Mouse (Mus musculus) spleen, postnatal 36 days (tissue): ENCODE results near the gene Phf21b.

Experiments used
- DNase-seq, 2 experiments: peaks; one replicate each; pipeline ENCODE4 v3.0.0; 2022; ENCODE audit warnings: low spot score in 2 of 2, mixed read lengths in 1 of 2

Gene Phf21b

GRCm38 (mm10) chr15:84856006-84856995, at the start of gene Phf21b:
Phf21b (minus strand) TSS chr15:84856049.
- DNase-seq: peak; percentile 64 to 65

GRCm38 (mm10) chr15:84903843-84904385, 48.1 kb upstream of the Phf21b start:
- no peak for DNase-seq

GRCm38 (mm10) chr15:84898077-84898476, 42.2 kb upstream of the Phf21b start:
- DNase-seq: no peak

- peak; percentile 6 to 11 for DNase-seq
Measured at GRCm38 (mm10) chr15:84896664-84897063, 40.8 kb upstream of the Phf21b start.

- DNase-seq: peak in 1 of 2 experiments; percentile 3
Measured at GRCm38 (mm10) chr15:84896216-84896615, 40.4 kb upstream of the Phf21b start.

GRCm38 (mm10) chr15:84891658-84892057, 35.8 kb upstream of the Phf21b start:
- peak; percentile 16 to 33 for DNase-seq

- DNase-seq: no peak
Measured at GRCm38 (mm10) chr15:84891246-84891645, 35.4 kb upstream of the Phf21b start.

GRCm38 (mm10) chr15:84888066-84888465, 32.2 kb upstream of the Phf21b start:
- DNase-seq: no peak

- DNase-seq: no peak
Measured at GRCm38 (mm10) chr15:84877029-84877815, 21.4 kb upstream of the Phf21b start.

GRCm38 (mm10) chr15:84873867-84874266, 18.0 kb upstream of the Phf21b start:
- DNase-seq: no peak

- DNase-seq: no peak
Measured at GRCm38 (mm10) chr15:84873079-84873478, 17.2 kb upstream of the Phf21b start.

GRCm38 (mm10) chr15:84871802-84872201, 16.0 kb upstream of the Phf21b start:
- no peak for DNase-seq

GRCm38 (mm10) chr15:84861911-84862310, 6.1 kb upstream of the Phf21b start:
- DNase-seq: no peak

- no peak for DNase-seq
Measured at GRCm38 (mm10) chr15:84857623-84858022, 1.8 kb upstream of the Phf21b start.

GRCm38 (mm10) chr15:84854921-84855901, 638 bp downstream of the Phf21b start:
- no peak for DNase-seq

GRCm38 (mm10) chr15:84854171-84854811, 1.6 kb downstream of the Phf21b start:
- DNase-seq: no peak

GRCm38 (mm10) chr15:84853261-84854137, 2.4 kb downstream of the Phf21b start:
- DNase-seq: no peak

- DNase-seq: no peak
Measured at GRCm38 (mm10) chr15:84852457-84853070, 3.3 kb downstream of the Phf21b start.

GRCm38 (mm10) chr15:84850321-84850720, 5.5 kb downstream of the Phf21b start:
- DNase-seq: no peak
